Mouse (Mus musculus) adrenal gland, postnatal 25 days (tissue): ENCODE results near the gene Tmem51. TPM values are rescaled to one million over a fixed set of nuclear protein-coding genes. Genes with fewer than 3 reads are reported as not detected.

Experiments used
- DNase-seq: peaks from one replicate; pipeline ENCODE4 v3.0.0; 2021; ENCODE audit warnings: mixed read lengths
- long read RNA-seq: library from polyadenylated mRNA; stranded (forward); transcript quantifications from one replicate; pipeline ENCODE4 v2.0.0, GENCODE M21; 2021
- total RNA-seq: library from RNA; stranded (reverse); gene quantifications from 2 replicates; pipeline ENCODE4 v1.2.3, GENCODE M21; 2021

The Tmem51 gene
- total RNA-seq, result 1.8 and 5.2 TPM in 2 replicates
- long read RNA-seq, transcript Tmem51-201 (3 exons, 1,875 nt), result major isoform, 8 of 9 reads
- long read RNA-seq, partial matches to known transcripts, result 0 of 9 reads
- long read RNA-seq, other reads (novel, unspliced or antisense), result 1 of 9 reads

DNA sequence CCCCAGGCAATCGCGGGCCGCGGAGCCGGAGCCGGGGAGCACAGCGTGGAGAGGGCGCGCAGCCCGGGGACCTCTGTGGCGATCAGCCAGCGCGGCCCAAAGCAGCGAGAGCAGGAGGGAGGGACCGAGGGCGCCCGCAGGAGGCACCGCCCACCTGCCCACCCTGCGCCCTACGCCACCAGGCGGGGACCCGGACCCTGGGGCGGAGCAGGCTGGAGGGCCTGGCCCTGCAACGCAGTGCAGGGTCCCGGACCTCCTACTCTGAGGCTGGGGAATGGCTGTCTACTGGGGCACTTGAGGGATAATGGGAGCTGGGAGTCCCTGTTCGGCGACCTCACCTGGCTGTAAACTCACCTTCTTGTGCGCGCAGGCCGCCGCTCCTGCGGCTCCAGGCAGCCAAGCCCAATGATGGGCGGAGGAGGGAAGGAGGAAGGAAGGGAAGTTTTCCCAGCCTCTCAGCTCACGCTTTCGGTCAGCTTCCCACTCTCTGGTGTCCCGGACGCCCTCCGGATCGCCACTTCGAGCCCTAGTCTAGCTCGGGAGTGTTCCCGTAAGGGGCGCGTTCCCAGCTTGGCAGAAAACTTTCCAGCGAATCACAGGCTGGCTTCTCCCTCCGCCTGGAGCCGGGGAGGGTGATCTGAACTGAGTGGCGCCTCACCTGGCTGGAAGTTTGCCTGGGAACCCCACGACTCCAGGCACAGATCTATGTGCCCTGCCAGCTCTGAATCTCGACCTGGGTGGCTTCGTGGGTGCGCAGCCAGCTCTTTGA is at the start of gene Tmem51:
Gene Tmem51 (minus strand): TSS at position 174 of the 769 bp plus-strand sequence.
- peak; percentile 74 for DNase-seq

- DNase-seq, result no peak
These were observed 46.1 kb upstream of the Tmem51 start for GRCm38 (mm10) chr4:142130162-142130561.

GRCm38 (mm10) chr4:142127275-142127788 is 43.2 kb upstream of the Tmem51 start:
- no peak for DNase-seq

GRCm38 (mm10) chr4:142126641-142127274 is 42.7 kb upstream of the Tmem51 start:
- no peak for DNase-seq

GRCm38 (mm10) chr4:142121164-142121563 is 37.1 kb upstream of the Tmem51 start:
- DNase-seq, result no peak

- DNase-seq, result no peak
These were observed 34.4 kb upstream of the Tmem51 start for GRCm38 (mm10) chr4:142118522-142118921.

- no peak for DNase-seq
These were observed 33.9 kb upstream of the Tmem51 start for GRCm38 (mm10) chr4:142117993-142118392.

DNA sequence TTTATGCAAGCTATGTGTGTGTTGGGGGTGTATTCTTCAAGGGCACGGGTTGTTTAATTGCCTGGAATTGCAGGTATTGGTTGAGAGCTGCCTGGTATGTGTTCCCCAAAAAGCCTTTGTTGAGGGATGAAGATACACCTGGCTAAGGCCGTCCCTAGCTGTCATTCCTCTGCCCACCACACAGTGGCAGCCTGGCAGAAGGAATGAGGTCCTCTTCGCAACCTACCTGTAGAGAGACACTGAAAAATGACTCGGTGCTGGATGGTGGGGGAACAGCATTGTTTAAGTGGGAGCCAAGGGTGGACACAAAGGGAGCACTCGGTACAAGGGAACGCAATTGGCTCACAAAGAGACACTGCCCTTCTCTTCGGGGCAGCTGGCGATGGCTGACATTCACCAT is 29.2 kb upstream of the Tmem51 start:
- peak; percentile 28 for DNase-seq

GRCm38 (mm10) chr4:142103081-142103671 is 19.1 kb upstream of the Tmem51 start:
- DNase-seq, result peak; percentile 21

GRCm38 (mm10) chr4:142098303-142098702 is 14.2 kb upstream of the Tmem51 start:
- peak; percentile 77 for DNase-seq

DNA sequence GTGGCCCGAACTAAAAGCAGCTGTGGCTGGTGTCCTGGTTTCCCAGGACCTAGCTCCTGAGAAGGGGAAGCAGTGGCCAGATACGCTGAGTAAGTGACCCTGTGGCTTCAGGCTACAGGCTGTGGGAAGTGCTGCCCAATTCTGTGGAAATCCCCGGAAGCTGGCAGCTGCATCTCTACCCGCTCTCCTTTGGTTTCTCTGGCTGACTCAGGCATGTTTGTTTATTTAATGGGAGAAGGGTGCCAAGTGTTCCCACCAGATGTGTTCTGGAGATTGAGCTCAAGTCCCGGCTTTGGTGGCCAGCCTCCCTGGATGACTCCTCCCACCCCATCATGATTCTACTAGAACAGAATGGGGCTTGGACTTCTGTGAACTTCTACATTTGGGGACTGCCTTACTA is 13.8 kb upstream of the Tmem51 start:
- peak; percentile 47 for DNase-seq

GRCm38 (mm10) chr4:142095513-142096241 is 11.6 kb upstream of the Tmem51 start:
- peak; percentile 92 for DNase-seq

GRCm38 (mm10) chr4:142094386-142094785 is 10.3 kb upstream of the Tmem51 start:
- DNase-seq, result no peak

DNA sequence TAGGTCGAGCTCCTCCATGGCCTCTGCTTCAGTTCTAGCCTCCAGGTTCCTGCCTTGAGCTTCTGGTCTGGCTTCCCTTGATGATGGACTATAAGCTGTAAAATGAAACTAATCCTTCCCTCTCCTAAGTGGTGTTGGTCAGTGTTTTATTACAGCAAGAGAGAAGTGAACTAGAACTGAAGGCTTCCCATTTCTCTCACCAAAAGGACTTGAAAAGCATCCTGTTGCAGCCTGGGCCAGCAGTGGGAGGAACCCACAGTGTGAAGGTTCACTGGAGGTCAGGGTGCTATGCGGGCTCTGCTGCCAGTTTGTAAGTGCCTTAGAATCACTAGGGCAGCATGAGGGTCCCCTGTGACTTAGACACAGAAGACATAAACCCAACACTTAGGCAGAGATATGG is 7.0 kb upstream of the Tmem51 start:
- no peak for DNase-seq

- no peak for DNase-seq
These were observed 5.9 kb upstream of the Tmem51 start for GRCm38 (mm10) chr4:142089966-142090365.

DNA sequence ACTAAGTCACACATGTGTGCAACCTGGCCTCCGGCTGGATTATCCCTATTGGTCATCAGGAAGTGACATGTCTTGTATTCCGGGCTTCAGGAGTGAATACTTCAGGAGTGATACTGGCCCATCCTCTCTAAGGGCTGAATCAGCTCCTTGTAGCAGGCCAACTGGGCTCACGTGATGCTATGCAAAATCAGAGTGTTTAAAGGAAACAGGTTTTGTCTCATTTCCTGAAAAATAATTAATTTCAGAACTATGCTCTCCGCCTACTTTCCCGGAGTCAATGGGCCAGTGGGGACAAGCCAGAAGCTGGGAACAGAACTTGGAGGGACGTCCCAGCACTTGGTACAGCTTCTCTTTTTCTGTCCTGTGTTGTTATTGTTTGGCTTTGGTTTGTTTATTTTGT is 4.7 kb upstream of the Tmem51 start:
- no peak for DNase-seq

- DNase-seq, result no peak
These were observed 4.3 kb upstream of the Tmem51 start for GRCm38 (mm10) chr4:142088409-142088808.

- DNase-seq, result no peak
These were observed 946 bp upstream of the Tmem51 start for GRCm38 (mm10) chr4:142084936-142085563.

- DNase-seq, result peak; percentile 83
These were observed 358 bp downstream of the Tmem51 start for GRCm38 (mm10) chr4:142083762-142084130.

- DNase-seq, result no peak
These were observed 911 bp downstream of the Tmem51 start for GRCm38 (mm10) chr4:142083193-142083592.

GRCm38 (mm10) chr4:142082703-142083102 is 1.4 kb downstream of the Tmem51 start:
- no peak for DNase-seq
